Mouse (Mus musculus) left cerebral cortex, postnatal 25 days (tissue): ENCODE measurements at regions not wholly inside any gene's neighbourhood (a gene's known extent, or its start where the extent isn't known, plus 50 kb on each side); places are given as distances from the start of the nearest gene placed in this dataset.
"Not testable (repeated sequence)": the region's sequence is repeated elsewhere in the genome, so short reads cannot be mapped to it uniquely, and the experiment has no call there.

ENCODE experiments used
- DNase-seq, 2 experiments: peaks; one replicate each; pipeline ENCODE4 v3.0.0; 2022; ENCODE audit warnings: low spot score in 2 of 2, mixed read lengths in 1 of 2
- intact Hi-C: fragments of 180-260 bp; cut with DNase I; formaldehyde crosslinking; loops from one replicate; pipeline ENCODE4 v1.15.1; 2025

GRCm38 (mm10) chr13:42000966-42001365 lies 50.9 kb upstream of the Hivep1 start:
- DNase-seq = no peak
- intact Hi-C loops = no loop called here

GRCm38 (mm10) chr13:41997883-41998282 lies 53.9 kb upstream of the Hivep1 start:
- intact Hi-C loops = no loop called here
- DNase-seq = no peak

GRCm38 (mm10) chr13:41994126-41994525 lies 57.7 kb upstream of the Hivep1 start:
- intact Hi-C loops = no loop called here
- DNase-seq = no peak

- intact Hi-C loops = no loop called here
Measured at GRCm38 (mm10) chr13:41975918-41976317, 75.9 kb upstream of the Hivep1 start.

GRCm38 (mm10) chr13:41962915-41963314 lies 88.9 kb upstream of the Hivep1 start:
- intact Hi-C loops = no loop called here
- no peak for DNase-seq

More at GRCm38 (mm10) chr13:41975918-41976317, 75.9 kb upstream of the Hivep1 start:
- DNase-seq = no peak

GRCm38 (mm10) chr13:41960960-41961359 lies 90.9 kb upstream of the Hivep1 start:
- intact Hi-C loops, DNase-seq: not testable (repeated sequence)

- no peak for DNase-seq
- intact Hi-C loops = no loop called here
Measured at GRCm38 (mm10) chr13:41957932-41958331, 93.9 kb upstream of the Hivep1 start.

- intact Hi-C loops = no loop called here
- no peak for DNase-seq
Measured at GRCm38 (mm10) chr13:41955884-41956283, 95.9 kb upstream of the Hivep1 start.

GRCm38 (mm10) chr13:41955198-41955597 lies 96.6 kb upstream of the Hivep1 start:
- intact Hi-C loops = no loop called here

GRCm38 (mm10) chr13:41952453-41952852 lies 99.4 kb upstream of the Hivep1 start:
- intact Hi-C loops = no loop called here

More at GRCm38 (mm10) chr13:41955198-41955597, 96.6 kb upstream of the Hivep1 start:
- no peak for DNase-seq

GRCm38 (mm10) chr13:41948241-41948640 lies 100.8 kb upstream of the Adtrp start:
- intact Hi-C loops = no loop called here
- DNase-seq = no peak

More at GRCm38 (mm10) chr13:41952453-41952852, 99.4 kb upstream of the Hivep1 start:
- no peak for DNase-seq

GRCm38 (mm10) chr13:41932313-41933100 lies 85.0 kb upstream of the Adtrp start:
- intact Hi-C loops = no loop called here
- DNase-seq = peak in 1 of 2 experiments; percentile 43

GRCm38 (mm10) chr13:41929768-41930167 lies 82.3 kb upstream of the Adtrp start:
- intact Hi-C loops = no loop called here
- DNase-seq = no peak

- intact Hi-C loops, DNase-seq: not testable (repeated sequence)
Measured at GRCm38 (mm10) chr13:41925851-41926250, 78.4 kb upstream of the Adtrp start.

- intact Hi-C loops = no loop called here
- DNase-seq = no peak
Measured at GRCm38 (mm10) chr13:41925211-41925610, 77.7 kb upstream of the Adtrp start.

- intact Hi-C loops = no loop called here
- no peak for DNase-seq
Measured at GRCm38 (mm10) chr13:41921178-41921577, 73.7 kb upstream of the Adtrp start.

- DNase-seq = no peak
- intact Hi-C loops = no loop called here
Measured at GRCm38 (mm10) chr13:41918525-41918924, 71.0 kb upstream of the Adtrp start.

- intact Hi-C loops, DNase-seq: not testable (repeated sequence)
Measured at GRCm38 (mm10) chr13:41915816-41916215, 68.3 kb upstream of the Adtrp start.

- intact Hi-C loops = no loop called here
- no peak for DNase-seq
Measured at GRCm38 (mm10) chr13:41910736-41911135, 63.3 kb upstream of the Adtrp start.

- intact Hi-C loops = no loop called here
- DNase-seq = no peak
Measured at GRCm38 (mm10) chr13:41910236-41910635, 62.8 kb upstream of the Adtrp start.

GRCm38 (mm10) chr13:41907027-41907426 lies 59.5 kb upstream of the Adtrp start:
- intact Hi-C loops = no loop called here
- no peak for DNase-seq
